Mouse (Mus musculus) liver, embryonic 13.5 days (tissue): ENCODE data around the gene Ppp4r4. TPM values are rescaled to one million over a fixed set of nuclear protein-coding genes. Genes with fewer than 3 reads are reported as not detected.

ENCODE experiments used
- ATAC-seq: fragments of 200-750 bp; cut with Nextera tagmentation; 2 replicates; pipeline ENCODE4 v1.8.0; 2017; ENCODE audit warnings: low read depth, mild to moderate bottlenecking, moderate number of reproducible peaks, moderate library complexity
- DNase-seq: peaks from one replicate; pipeline ENCODE4 v3.0.0; 2022
- H3K27ac ChIP-seq: fragments of 300-500 bp; sonication (generic); 2 replicates; pipeline ENCODE4 v1.5.1; 2015; ENCODE audit warnings: moderate library complexity, mild to moderate bottlenecking, inconsistent platforms
- H3K27me3 ChIP-seq: fragments of 300-500 bp; sonication (generic); 2 replicates; pipeline ENCODE4 v1.6.1; 2015; ENCODE audit warnings: mild to moderate bottlenecking, inconsistent platforms
- H3K36me3 ChIP-seq: fragments of 300-500 bp; sonication (generic); 2 replicates; pipeline ENCODE4 v1.6.1; 2015; ENCODE audit warnings: mild to moderate bottlenecking, inconsistent platforms
- H3K4me1 ChIP-seq: fragments of 300-500 bp; sonication (generic); replicated peaks from 2 replicates; pipeline ENCODE4 v1.6.1; 2015; ENCODE audit warnings: inconsistent platforms
- H3K4me2 ChIP-seq: fragments of 300-500 bp; sonication (generic); 2 replicates; pipeline ENCODE4 v1.6.1; 2015; ENCODE audit warnings: inconsistent platforms, mild to moderate bottlenecking, moderate library complexity
- H3K4me3 ChIP-seq: fragments of 300-500 bp; sonication (generic); replicated peaks from 2 replicates; pipeline ENCODE4 v1.5.1; 2015; ENCODE audit warnings: mild to moderate bottlenecking, inconsistent platforms
- H3K9ac ChIP-seq: fragments of 300-500 bp; sonication (generic); 2 replicates; pipeline ENCODE4 v1.6.1; 2015; ENCODE audit warnings: mild to moderate bottlenecking, inconsistent platforms
- H3K9me3 ChIP-seq: fragments of 300-500 bp; sonication (generic); replicated peaks from 2 replicates; pipeline ENCODE4 v1.6.1; 2016; ENCODE audit warnings: inconsistent platforms
- WGBS: fragments of 180-500 bp; shearing (Covaris S2); methylation state at CpG from one replicate; pipeline ENCODE4 v1.1.7; 2015; ENCODE audit not compliant: insufficient replicate concordance; 5-methylcytosine and 5-hydroxymethylcytosine counted together
- polyA plus RNA-seq: library from polyadenylated mRNA; unstranded; fragments of >200 nt; fragmentation: Nextera tagmentation; extraction: Ambion mirVana; gene quantifications from 2 replicates; pipeline ENCODE4 v1.2.1, GENCODE M21; 2015

Gene Ppp4r4
- polyA plus RNA-seq, 1 experiment from 2014 or later: 1.1 TPM

- Histone ChIP-seq H3K9me3 (no peaks in the 10 kb centered on the region), H3K4me1 (peaks cover 4% of the 10 kb centered on the region; the same call in 1 of the 2 replicates), H3K27me3 (no peaks in the 10 kb centered on the region), H3K4me3 (no peak overlapping the region), H3K4me2 (no peak overlapping the region), H3K9ac (no peak overlapping the region), H3K27ac (no peak overlapping the region), H3K36me3 (no peaks in the 10 kb centered on the region)
- ATAC-seq (peak; percentile 62), DNase-seq (no peak)
- 51% methylated on average over 2 of the region's 2 CpGs for WGBS
Measured at GRCm38 (mm10) chr12:103635846-103636245, 103.8 kb downstream of the Ppp4r4 start.

- H3K27ac ChIP-seq: no peak overlapping the region
- no peak overlapping the region for H3K4me2 ChIP-seq
- DNase-seq (peak; percentile 18), ATAC-seq (no peak)
- no peaks in the 10 kb centered on the region for H3K4me1 ChIP-seq
- 1% methylated on average over 2 of the region's 2 CpGs for WGBS
- no peak overlapping the region for H3K4me3 ChIP-seq
- no peak overlapping the region for H3K9ac ChIP-seq
- no peaks in the 10 kb centered on the region for H3K9me3 ChIP-seq
- no peaks in the 10 kb centered on the region for H3K36me3 ChIP-seq
- H3K27me3 ChIP-seq: no peaks in the 10 kb centered on the region
Measured at GRCm38 (mm10) chr12:103643336-103643735, 111.3 kb downstream of the Ppp4r4 start.

- Histone ChIP-seq H3K36me3 (no peaks in the 10 kb centered on the region), H3K4me1 (no peaks in the 10 kb centered on the region), H3K27me3 (no peaks in the 10 kb centered on the region), H3K9me3 (no peaks in the 10 kb centered on the region), H3K4me2 (no peak overlapping the region), H3K4me3 (no peak overlapping the region), H3K9ac (no peak overlapping the region), H3K27ac (no peak overlapping the region)
- DNase-seq (no peak), ATAC-seq (no peak)
- 61% methylated on average over 3 of the region's 3 CpGs for WGBS
Measured at GRCm38 (mm10) chr12:103643818-103644217, 111.7 kb downstream of the Ppp4r4 start.

GRCm38 (mm10) chr12:103644601-103645000 lies 112.5 kb downstream of the Ppp4r4 start:
- WGBS: 22% methylated on average over 5 of the region's 5 CpGs
- no peak; the same call in 1 of the 2 replicates for ATAC-seq
- peak overlapping the region; percentile 34 for H3K27ac ChIP-seq
- no peaks in the 10 kb centered on the region for H3K9me3 ChIP-seq
- DNase-seq: no peak
- no peaks in the 10 kb centered on the region for H3K36me3 ChIP-seq
- no peak overlapping the region for H3K4me2 ChIP-seq
- H3K4me1 ChIP-seq: no peaks in the 10 kb centered on the region
- no peak overlapping the region for H3K4me3 ChIP-seq
- H3K27me3 ChIP-seq: no peaks in the 10 kb centered on the region
- no peak overlapping the region for H3K9ac ChIP-seq

GRCm38 (mm10) chr12:103646314-103646713 lies 114.2 kb downstream of the Ppp4r4 start:
- Histone ChIP-seq H3K27me3 (no peaks in the 10 kb centered on the region), H3K4me3 (no peak overlapping the region), H3K9me3 (no peaks in the 10 kb centered on the region), H3K4me1 (no peaks in the 10 kb centered on the region), H3K27ac (no peak overlapping the region; the same call in 1 of the 2 replicates), H3K9ac (no peak overlapping the region), H3K4me2 (no peak overlapping the region), H3K36me3 (no peaks in the 10 kb centered on the region)
- 44% methylated on average over 2 of the region's 2 CpGs for WGBS
- ATAC-seq (no peak; the same call in 1 of the 2 replicates), DNase-seq (no peak)

GRCm38 (mm10) chr12:103653836-103654235 lies 121.8 kb downstream of the Ppp4r4 start:
- no peaks in the 10 kb centered on the region for H3K9me3 ChIP-seq
- ATAC-seq (no peak), DNase-seq (no peak)
- H3K4me2 ChIP-seq: peak overlapping the region; percentile 48
- H3K27ac ChIP-seq: 0 out of 2 replicates have a peak overlapping the region, but pooled peaks have one; percentile 4
- no peaks in the 10 kb centered on the region for H3K27me3 ChIP-seq
- peaks cover 3% of the 10 kb centered on the region; the same call in 1 of the 2 replicates for H3K4me1 ChIP-seq
- 73% methylated on average over 2 of the region's 2 CpGs for WGBS
- H3K4me3 ChIP-seq: peak overlapping the region; percentile 47
- H3K36me3 ChIP-seq: no peaks in the 10 kb centered on the region
- H3K9ac ChIP-seq: no peak overlapping the region

GRCm38 (mm10) chr12:103655123-103656044 lies 123.3 kb downstream of the Ppp4r4 start:
- peak overlapping the region; percentile 73 for H3K27ac ChIP-seq
- peak overlapping the region; percentile 48 for H3K4me2 ChIP-seq
- no peaks in the 10 kb centered on the region for H3K27me3 ChIP-seq
- H3K4me3 ChIP-seq: peak overlapping the region; percentile 47
- ATAC-seq (peak; percentile 64), DNase-seq (no peak)
- H3K9me3 ChIP-seq: no peaks in the 10 kb centered on the region
- H3K4me1 ChIP-seq: peaks cover 3% of the 10 kb centered on the region; the same call in 1 of the 2 replicates
- WGBS: 68% methylated on average over 7 of the region's 7 CpGs
- H3K9ac ChIP-seq: peak overlapping the region; percentile 52
- H3K36me3 ChIP-seq: no peaks in the 10 kb centered on the region

GRCm38 (mm10) chr12:103656848-103657626 lies 125.0 kb downstream of the Ppp4r4 start, which contains the start of gene Serpina6:
Gene Serpina6 (minus strand): TSS chr12:103657212.
- Histone ChIP-seq H3K9ac (peak within 1 kb of the TSS; percentile 52), H3K27ac (peak within 1 kb of the TSS; percentile 73), H3K4me2 (peak within 1 kb of the TSS; percentile 48), H3K4me1 (peaks cover 3% of the 10 kb centered on the region; the same call in 1 of the 2 replicates), H3K36me3 (no peaks in the 10 kb centered on the region), H3K27me3 (no peaks in the 10 kb centered on the region), H3K9me3 (no peaks in the 10 kb centered on the region), H3K4me3 (peak within 1 kb of the TSS; percentile 47)
- WGBS: 50% methylated on average over 9 of the region's 9 CpGs
- DNase-seq (no peak), ATAC-seq (peak; percentile 53)

- no peaks in the 10 kb centered on the region for H3K36me3 ChIP-seq
- H3K9ac ChIP-seq: no peak overlapping the region
- ATAC-seq (no peak), DNase-seq (no peak)
- H3K4me3 ChIP-seq: no peak overlapping the region
- no peaks in the 10 kb centered on the region for H3K27me3 ChIP-seq
- H3K4me1 ChIP-seq: peaks cover 3% of the 10 kb centered on the region; the same call in 1 of the 2 replicates
- no peaks in the 10 kb centered on the region for H3K9me3 ChIP-seq
- H3K4me2 ChIP-seq: no peak overlapping the region
- no peak overlapping the region for H3K27ac ChIP-seq
- 51% methylated on average over 10 of the region's 10 CpGs for WGBS
Measured at GRCm38 (mm10) chr12:103657991-103658390, 125.9 kb downstream of the Ppp4r4 start.

- Histone ChIP-seq H3K4me3 (no peak overlapping the region), H3K4me1 (peaks cover 3% of the 10 kb centered on the region; the same call in 1 of the 2 replicates), H3K36me3 (no peaks in the 10 kb centered on the region), H3K9me3 (no peaks in the 10 kb centered on the region), H3K9ac (no peak overlapping the region), H3K27me3 (no peaks in the 10 kb centered on the region), H3K4me2 (no peak overlapping the region), H3K27ac (no peak overlapping the region)
- WGBS: 49% methylated on average over 2 of the region's 2 CpGs
- ATAC-seq (no peak), DNase-seq (no peak)
Measured at GRCm38 (mm10) chr12:103659171-103659570, 127.1 kb downstream of the Ppp4r4 start.

GRCm38 (mm10) chr12:103660076-103660475 lies 128.0 kb downstream of the Ppp4r4 start:
- Histone ChIP-seq H3K4me3 (no peak overlapping the region), H3K4me1 (peaks cover 3% of the 10 kb centered on the region; the same call in 1 of the 2 replicates), H3K9ac (no peak overlapping the region), H3K9me3 (no peaks in the 10 kb centered on the region), H3K27me3 (no peaks in the 10 kb centered on the region), H3K36me3 (no peaks in the 10 kb centered on the region), H3K4me2 (no peak overlapping the region), H3K27ac (no peak overlapping the region)
- no peak for DNase-seq
- no peak for ATAC-seq
- 67% methylated on average over 5 of the region's 5 CpGs for WGBS
